Mouse (Mus musculus) bone marrow macrophage, adult 2 months (primary cell): ENCODE measurements around the gene Msh3. TPM values are rescaled to one million over a fixed set of nuclear protein-coding genes. Genes with fewer than 3 reads are reported as not detected.
"Not testable (repeated sequence)": the region's sequence is repeated elsewhere in the genome, so short reads cannot be mapped to it uniquely, and the experiment has no call there.

Experiments
- H3K27ac ChIP-seq: 2 replicates; pipeline ENCODE4 v1.5.1; 2012; ENCODE audit warnings: low read depth, low read length; ENCODE audit not compliant: insufficient read depth
- H3K4me1 ChIP-seq: 2 replicates; pipeline ENCODE4 v1.6.1; 2012; ENCODE audit warnings: low read length; ENCODE audit not compliant: control insufficient read depth, insufficient read depth
- H3K4me3 ChIP-seq: 2 replicates; pipeline ENCODE4 v1.5.1; 2012; ENCODE audit warnings: mild to moderate bottlenecking, low read length, moderate library complexity; ENCODE audit not compliant: insufficient read depth
- CTCF ChIP-seq: IDR thresholded peaks from 2 replicates; pipeline ENCODE4 v1.5.1; 2012; ENCODE audit warnings: low read depth, mild to moderate bottlenecking, low read length, moderate library complexity
- POLR2A ChIP-seq: IDR thresholded peaks from 2 replicates; pipeline ENCODE4 v1.6.1; 2012; ENCODE audit warnings: mild to moderate bottlenecking, low read depth, low read length, borderline replicate concordance
- polyA plus RNA-seq: library from polyadenylated mRNA; stranded (reverse); fragments of >200 nt; gene quantifications from 2 replicates; pipeline ENCODE4 v1.2.4, GENCODE M21; 2012; ENCODE audit not compliant: missing spikeins, insufficient read depth, insufficient read length

The Msh3 gene
- 8.5 and 9.3 TPM in 2 replicates for polyA plus RNA-seq

- Histone ChIP-seq H3K27ac (peak within 1 kb of the TSS; percentile 74), H3K4me1 (peaks cover 5% of the 10 kb centered on the region), H3K4me3 (peak within 1 kb of the TSS; percentile 85)
- peak; percentile 69 for TF ChIP-seq CTCF
- TF ChIP-seq POLR2A, result no peak; the same call in 1 of the 2 replicates
Measured at GRCm38 (mm10) chr13:92354456-92355271, at the start of gene Msh3, which contains the start of gene Dhfr. TSS of gene Msh3 (minus strand) at chr13:92355003. TSS of gene Dhfr (plus strand) at chr13:92354726.

GRCm38 (mm10) chr13:92403496-92403895 is 48.7 kb upstream of the Msh3 start:
- H3K4me3 ChIP-seq, result no peak overlapping the region
- no peak overlapping the region for H3K27ac ChIP-seq
- TF ChIP-seq POLR2A (no peak), CTCF (no peak)
- H3K4me1 ChIP-seq, result no peaks in the 10 kb centered on the region

GRCm38 (mm10) chr13:92402063-92402462 is 47.3 kb upstream of the Msh3 start:
- no peak for TF ChIP-seq CTCF
- TF ChIP-seq POLR2A, result no peak
- H3K27ac ChIP-seq, result no peak overlapping the region
- H3K4me3 ChIP-seq, result no peak overlapping the region
- H3K4me1 ChIP-seq, result no peaks in the 10 kb centered on the region

GRCm38 (mm10) chr13:92398491-92399384 is 43.9 kb upstream of the Msh3 start:
- no peaks in the 10 kb centered on the region for H3K4me1 ChIP-seq
- TF ChIP-seq CTCF, result no peak
- no peak for TF ChIP-seq POLR2A
- H3K27ac ChIP-seq, result no peak overlapping the region
- H3K4me3 ChIP-seq, result no peak overlapping the region

- no peaks in the 10 kb centered on the region for H3K4me1 ChIP-seq
- TF ChIP-seq CTCF (no peak), POLR2A (no peak)
- H3K27ac ChIP-seq, result no peak overlapping the region
- H3K4me3 ChIP-seq, result no peak overlapping the region
Measured at GRCm38 (mm10) chr13:92393047-92393661, 38.4 kb upstream of the Msh3 start.

- Histone ChIP-seq H3K27ac (no peak overlapping the region), H3K4me3 (no peak overlapping the region), H3K4me1 (no peaks in the 10 kb centered on the region)
- TF ChIP-seq CTCF (no peak), POLR2A (no peak)
Measured at GRCm38 (mm10) chr13:92387367-92387766, 32.6 kb upstream of the Msh3 start.

- H3K4me3 ChIP-seq, H3K27ac ChIP-seq, H3K4me1 ChIP-seq: not testable (repeated sequence)
Measured at GRCm38 (mm10) chr13:92371466-92371865, 16.7 kb upstream of the Msh3 start.

- Histone ChIP-seq H3K4me3 (no peak overlapping the region), H3K4me1 (no peaks in the 10 kb centered on the region), H3K27ac (no peak overlapping the region)
- TF ChIP-seq CTCF (no peak), POLR2A (no peak)
Measured at GRCm38 (mm10) chr13:92370811-92371210, 16.0 kb upstream of the Msh3 start.

- Histone ChIP-seq H3K4me3 (no peak overlapping the region), H3K4me1 (no peaks in the 10 kb centered on the region), H3K27ac (no peak overlapping the region)
- no peak for TF ChIP-seq POLR2A
- TF ChIP-seq CTCF, result no peak
Measured at GRCm38 (mm10) chr13:92365312-92365711, 10.5 kb upstream of the Msh3 start.
